Mouse (Mus musculus) lung, adult 2 months (tissue): ENCODE data around the gene Tmem63c.

Source experiments
- CTCF ChIP-seq: fragments of 200-500 bp; IDR thresholded peaks from 2 replicates; pipeline ENCODE4 v1.5.1; 2011; ENCODE audit warnings: mild to moderate bottlenecking, low read length, control low read depth; ENCODE audit not compliant: insufficient read depth
- POLR2A ChIP-seq: fragments of 200-500 bp; IDR thresholded peaks from 2 replicates; pipeline ENCODE4 v1.6.1; 2011; ENCODE audit warnings: low read depth, mild to moderate bottlenecking, control low read depth, low read length, borderline replicate concordance; ENCODE audit errors: extremely low read depth

DNA sequence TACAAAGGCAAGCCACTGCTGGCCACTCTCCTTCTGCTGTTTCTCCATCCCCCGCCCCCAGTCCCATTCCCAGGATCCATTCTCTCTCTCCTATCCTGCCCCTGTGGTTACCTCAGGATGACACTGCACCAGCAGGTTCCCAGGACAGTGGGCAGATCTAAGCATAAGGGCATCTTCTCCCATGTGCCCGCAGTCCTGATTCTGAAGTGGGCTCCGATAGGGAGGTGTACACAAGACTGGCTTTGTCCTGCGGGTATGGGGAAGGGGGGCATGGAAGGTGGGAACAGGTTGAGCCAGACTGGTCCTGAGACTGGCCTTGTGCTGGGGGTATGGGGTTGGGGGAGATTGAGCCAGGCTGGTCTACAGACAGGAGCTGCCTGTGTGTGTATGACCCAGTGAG, 16.5 kb upstream of the Tmem63c start:
- TF ChIP-seq CTCF: no peak
- TF ChIP-seq POLR2A: no peak
